Mouse (Mus musculus): ENCODE results near the gene Bmp6.

The Bmp6 gene

GRCm38 (mm10) chr13:38353420-38354255 lies 8.7 kb downstream of the Bmp6 start:
- DNase-seq (ENCODE audit: low read depth): no peak

- no peak for DNase-seq (ENCODE audit: low read depth)
Measured at GRCm38 (mm10) chr13:38354284-38354683, 9.4 kb downstream of the Bmp6 start.

GRCm38 (mm10) chr13:38359045-38359444 lies 14.1 kb downstream of the Bmp6 start:
- no peak for DNase-seq (ENCODE audit: low read depth)

GRCm38 (mm10) chr13:38362751-38363150 lies 17.8 kb downstream of the Bmp6 start:
- no peak for DNase-seq (ENCODE audit: low read depth)

GRCm38 (mm10) chr13:38363869-38364268 lies 19.0 kb downstream of the Bmp6 start:
- no peak for DNase-seq (ENCODE audit: low read depth)

GRCm38 (mm10) chr13:38369624-38370023 lies 24.7 kb downstream of the Bmp6 start:
- no peak for DNase-seq (ENCODE audit: low read depth)

- no peak for DNase-seq (ENCODE audit: low read depth)
Measured at GRCm38 (mm10) chr13:38376071-38376470, 31.2 kb downstream of the Bmp6 start.

GRCm38 (mm10) chr13:38377355-38377754 lies 32.4 kb downstream of the Bmp6 start:
- no peak for DNase-seq (ENCODE audit: low read depth)

GRCm38 (mm10) chr13:38379806-38380205 lies 34.9 kb downstream of the Bmp6 start:
- DNase-seq (ENCODE audit: low read depth): no peak

- DNase-seq (ENCODE audit: low read depth): no peak
Measured at GRCm38 (mm10) chr13:38386035-38386559, 41.2 kb downstream of the Bmp6 start.

- DNase-seq (ENCODE audit: low read depth): no peak
Measured at GRCm38 (mm10) chr13:38387453-38388040, 42.6 kb downstream of the Bmp6 start.

- no peak for DNase-seq (ENCODE audit: low read depth)
Measured at GRCm38 (mm10) chr13:38393444-38393843, 48.5 kb downstream of the Bmp6 start.

- no peak for DNase-seq (ENCODE audit: low read depth)
Measured at GRCm38 (mm10) chr13:38395026-38395425, 50.1 kb downstream of the Bmp6 start.

GRCm38 (mm10) chr13:38397007-38397545 lies 52.2 kb downstream of the Bmp6 start:
- DNase-seq (ENCODE audit: low read depth): no peak

- no peak for DNase-seq (ENCODE audit: low read depth)
Measured at GRCm38 (mm10) chr13:38398658-38399057, 53.8 kb downstream of the Bmp6 start.

- no peak for DNase-seq (ENCODE audit: low read depth)
Measured at GRCm38 (mm10) chr13:38400662-38401061, 55.8 kb downstream of the Bmp6 start.

- DNase-seq (ENCODE audit: low read depth): no peak
Measured at GRCm38 (mm10) chr13:38407611-38408315, 62.9 kb downstream of the Bmp6 start.

- DNase-seq (ENCODE audit: low read depth): no peak
Measured at GRCm38 (mm10) chr13:38408636-38409035, 63.7 kb downstream of the Bmp6 start.

- no peak for DNase-seq (ENCODE audit: low read depth)
Measured at GRCm38 (mm10) chr13:38410322-38410865, 65.5 kb downstream of the Bmp6 start.

GRCm38 (mm10) chr13:38419781-38420180 lies 74.9 kb downstream of the Bmp6 start:
- no peak for DNase-seq (ENCODE audit: low read depth)

- DNase-seq (ENCODE audit: low read depth): no peak
Measured at GRCm38 (mm10) chr13:38422491-38422890, 77.6 kb downstream of the Bmp6 start.

- DNase-seq (ENCODE audit: low read depth): no peak
Measured at GRCm38 (mm10) chr13:38425294-38425693, 80.4 kb downstream of the Bmp6 start.

Measured in 416B (cell line).